Mouse (Mus musculus): ENCODE results near the gene Gm17509. TPM values are rescaled to one million over a fixed set of nuclear protein-coding genes. Genes with fewer than 3 reads are reported as not detected.

Gene Gm17509
- polyA plus RNA-seq, 2 experiments, result 0.08 to 0.20 TPM

DNA sequence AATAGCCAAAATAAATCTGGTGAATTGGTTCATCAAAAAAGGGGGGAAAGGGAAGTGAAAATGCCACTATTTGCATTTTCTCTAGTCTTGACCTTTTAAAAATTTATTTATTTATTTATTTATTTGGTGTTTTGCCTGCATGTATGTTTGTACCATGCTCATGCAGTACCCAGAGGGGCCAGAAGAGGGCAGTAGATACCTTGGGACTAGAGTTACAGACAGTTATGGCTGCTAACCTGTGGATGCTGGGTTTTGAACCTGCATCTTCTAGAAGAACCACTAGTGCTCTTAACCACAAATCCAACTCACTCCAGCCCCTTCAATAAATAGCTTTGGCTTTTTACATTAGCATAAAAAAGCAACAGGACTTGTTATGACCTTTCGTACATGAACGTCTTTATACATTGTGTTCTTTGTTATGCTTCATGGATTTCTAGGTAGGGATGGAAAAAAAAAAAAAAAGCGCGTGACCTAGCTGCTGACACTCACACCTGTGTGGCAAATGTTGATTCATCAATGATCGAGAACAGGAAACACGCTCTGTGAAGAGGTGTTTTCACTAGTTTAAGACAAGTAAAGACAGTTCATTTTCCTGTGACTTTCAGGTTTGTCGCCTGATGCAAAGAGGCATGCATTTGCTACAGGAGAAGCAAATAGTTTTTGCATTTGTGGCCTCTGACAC lies 22.3 kb downstream of the Gm17509 start:
- H3K36me3 ChIP-seq (ENCODE audit: control insufficient read depth, insufficient read depth, low read length), result no peaks in the 10 kb centered on the region
- H3K9me3 ChIP-seq (ENCODE audit: control insufficient read depth, low read length), result no peaks in the 10 kb centered on the region
- no peak for TF ChIP-seq POLR2A (IDR thresholded peaks at IDR 0.05; ENCODE audit: borderline replicate concordance, extremely low read depth, insufficient read depth, insufficient read length)
- no peak overlapping the region for H3K4me3 ChIP-seq (replicated peaks; ENCODE audit: low read length)
- 88% methylated on average over 7 of the region's 7 CpGs for WGBS
- no peaks in the 10 kb centered on the region for H3K4me1 ChIP-seq (ENCODE audit: control insufficient read depth, insufficient read depth, low read length)
- no peak overlapping the region for H3K4me2 ChIP-seq (replicated peaks; ENCODE audit: low read depth, low read length, severe bottlenecking)
- no peak overlapping the region for H3K9ac ChIP-seq (ENCODE audit: low read depth, low read length, severe bottlenecking)
- DNase-seq (ENCODE audit: low spot score), result peak; percentile 56
- no peak overlapping the region for H3K27ac ChIP-seq (replicated peaks; ENCODE audit: low read depth, low read length)
- ATAC-seq (ENCODE audit: low FRiP score, low read depth), result no peak
- no peaks in the 10 kb centered on the region for H3K27me3 ChIP-seq (ENCODE audit: control insufficient read depth, insufficient read depth, low read length)

DNA sequence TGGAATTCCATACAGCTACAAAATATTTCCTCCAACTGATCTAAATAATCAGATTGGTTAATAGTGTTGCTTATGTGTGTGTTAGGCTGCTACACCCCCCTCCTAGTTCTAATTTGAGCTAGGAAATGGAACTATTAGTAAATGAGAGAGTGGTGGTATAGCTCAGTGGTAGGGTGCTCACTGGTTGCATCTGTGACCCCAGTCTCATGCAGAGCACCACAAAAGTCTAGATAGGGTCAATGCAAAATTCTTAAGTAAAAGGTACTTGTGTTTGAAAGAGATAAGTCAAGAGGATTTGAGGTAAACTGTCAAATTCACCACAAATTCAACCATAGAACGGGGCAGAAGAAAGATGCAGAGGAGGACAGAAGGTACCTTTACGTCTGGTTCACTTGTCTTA lies 23.2 kb downstream of the Gm17509 start:
- no peak for TF ChIP-seq POLR2A (IDR thresholded peaks at IDR 0.05; ENCODE audit: borderline replicate concordance, extremely low read depth, insufficient read depth, insufficient read length)
- Histone ChIP-seq H3K4me3 (replicated peaks; ENCODE audit: low read length) (no peak overlapping the region), H3K27me3 (ENCODE audit: control insufficient read depth, insufficient read depth, low read length) (no peaks in the 10 kb centered on the region), H3K9me3 (ENCODE audit: control insufficient read depth, low read length) (no peaks in the 10 kb centered on the region), H3K27ac (replicated peaks; ENCODE audit: low read depth, low read length) (no peak overlapping the region), H3K9ac (ENCODE audit: low read depth, low read length, severe bottlenecking) (no peak overlapping the region), H3K4me1 (ENCODE audit: control insufficient read depth, insufficient read depth, low read length) (no peaks in the 10 kb centered on the region), H3K36me3 (ENCODE audit: control insufficient read depth, insufficient read depth, low read length) (no peaks in the 10 kb centered on the region), H3K4me2 (replicated peaks; ENCODE audit: low read depth, low read length, severe bottlenecking) (no peak overlapping the region)
- 100% methylated on average over 2 of the region's 2 CpGs for WGBS
- no peak for ATAC-seq (ENCODE audit: low FRiP score, low read depth)
- DNase-seq (ENCODE audit: low spot score), result no peak

DNA sequence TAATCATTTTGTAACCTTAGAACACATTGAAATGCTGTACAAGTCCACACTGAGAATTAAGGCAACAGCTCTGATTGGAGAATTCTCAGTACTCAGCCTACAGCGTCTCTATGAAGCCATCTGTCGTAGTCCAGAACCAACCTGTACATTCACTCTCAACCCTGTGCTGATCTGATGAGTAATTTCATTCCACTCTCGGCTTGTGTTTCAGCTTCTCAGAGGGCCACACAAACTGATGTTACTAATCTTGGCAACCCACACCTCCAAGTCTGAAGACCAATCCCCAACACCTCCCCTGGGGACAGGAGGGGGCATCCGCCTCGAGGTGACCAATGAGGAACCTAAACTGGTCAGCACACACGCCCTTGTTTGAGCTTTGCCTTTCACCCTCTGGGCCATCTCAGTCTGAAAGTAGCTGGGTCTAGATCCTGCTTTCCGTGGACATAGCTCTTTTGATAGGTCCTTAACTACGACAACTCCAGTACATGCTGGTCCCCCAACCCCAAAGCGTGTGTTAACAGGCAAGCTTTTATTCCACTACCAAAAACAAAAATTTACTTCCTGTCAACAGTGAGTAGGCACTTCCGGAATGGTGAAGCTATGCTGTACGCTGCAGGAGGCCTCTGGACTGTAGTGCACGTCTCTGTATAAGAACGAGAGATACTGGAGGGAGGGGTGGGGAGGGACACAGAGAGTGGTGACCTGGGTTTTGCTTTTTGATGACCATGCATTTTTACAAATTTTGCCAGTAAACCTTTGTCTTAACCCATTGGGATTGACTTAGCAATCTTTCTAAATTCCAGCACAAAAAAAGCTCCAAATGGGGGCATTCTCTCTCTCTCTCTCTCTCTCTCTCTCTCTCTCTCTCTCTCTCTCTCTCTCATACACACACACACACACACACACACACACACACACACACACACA lies 25.0 kb downstream of the Gm17509 start:
- DNase-seq (ENCODE audit: low spot score) (no peak), ATAC-seq (ENCODE audit: low FRiP score, low read depth) (no peak)
- H3K9me3 ChIP-seq (ENCODE audit: control insufficient read depth, low read length), result no peaks in the 10 kb centered on the region
- no peaks in the 10 kb centered on the region for H3K27me3 ChIP-seq (ENCODE audit: control insufficient read depth, insufficient read depth, low read length)
- no peak overlapping the region for H3K9ac ChIP-seq (ENCODE audit: low read depth, low read length, severe bottlenecking)
- H3K27ac ChIP-seq (replicated peaks; ENCODE audit: low read depth, low read length), result no peak overlapping the region
- no peaks in the 10 kb centered on the region for H3K36me3 ChIP-seq (ENCODE audit: control insufficient read depth, insufficient read depth, low read length)
- WGBS, result 80% methylated on average over 13 of the region's 13 CpGs
- H3K4me2 ChIP-seq (replicated peaks; ENCODE audit: low read depth, low read length, severe bottlenecking), result no peak overlapping the region
- H3K4me1 ChIP-seq (ENCODE audit: control insufficient read depth, insufficient read depth, low read length), result no peaks in the 10 kb centered on the region
- no peak for TF ChIP-seq POLR2A (IDR thresholded peaks at IDR 0.05; ENCODE audit: borderline replicate concordance, extremely low read depth, insufficient read depth, insufficient read length)
- H3K4me3 ChIP-seq (replicated peaks; ENCODE audit: low read length), result no peak overlapping the region

DNA sequence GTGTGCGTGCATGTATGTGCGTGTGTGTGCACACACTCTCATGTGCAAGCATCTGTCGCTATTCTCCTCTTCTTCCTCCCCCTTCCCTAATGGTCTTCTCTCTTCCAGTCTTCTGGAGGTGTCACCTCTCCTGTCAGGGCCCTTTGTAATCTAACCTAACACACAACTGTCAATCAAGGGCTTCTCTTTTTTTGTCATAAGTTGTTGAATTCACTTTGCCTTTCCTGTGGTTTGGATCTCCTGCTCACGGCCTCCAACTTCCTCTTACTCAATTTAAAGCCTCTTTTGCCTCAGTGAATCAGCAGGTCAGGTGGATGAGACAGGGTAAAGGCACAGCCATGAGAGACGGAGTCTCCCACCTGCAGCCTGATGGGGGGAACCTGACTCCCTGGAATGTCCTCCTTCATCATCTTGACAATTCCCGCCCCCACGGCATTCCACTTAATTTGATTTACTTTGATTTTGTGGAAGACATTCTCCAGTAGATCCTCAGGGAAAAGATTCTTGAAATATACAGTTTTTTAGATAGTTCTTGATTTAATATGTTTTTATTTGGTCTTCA lies 27.4 kb downstream of the Gm17509 start:
- Histone ChIP-seq H3K4me2 (replicated peaks; ENCODE audit: low read depth, low read length, severe bottlenecking) (no peak overlapping the region), H3K27ac (replicated peaks; ENCODE audit: low read depth, low read length) (no peak overlapping the region), H3K4me3 (replicated peaks; ENCODE audit: low read length) (no peak overlapping the region), H3K36me3 (ENCODE audit: control insufficient read depth, insufficient read depth, low read length) (no peaks in the 10 kb centered on the region), H3K4me1 (ENCODE audit: control insufficient read depth, insufficient read depth, low read length) (no peaks in the 10 kb centered on the region), H3K9me3 (ENCODE audit: control insufficient read depth, low read length) (no peaks in the 10 kb centered on the region), H3K9ac (ENCODE audit: low read depth, low read length, severe bottlenecking) (no peak overlapping the region), H3K27me3 (ENCODE audit: control insufficient read depth, insufficient read depth, low read length) (no peaks in the 10 kb centered on the region)
- ATAC-seq (ENCODE audit: low FRiP score, low read depth) (no peak), DNase-seq (ENCODE audit: low spot score) (no peak)
- WGBS, result 76% methylated on average over 7 of the region's 7 CpGs
- TF ChIP-seq POLR2A (IDR thresholded peaks at IDR 0.05; ENCODE audit: borderline replicate concordance, extremely low read depth, insufficient read depth, insufficient read length), result no peak

DNA sequence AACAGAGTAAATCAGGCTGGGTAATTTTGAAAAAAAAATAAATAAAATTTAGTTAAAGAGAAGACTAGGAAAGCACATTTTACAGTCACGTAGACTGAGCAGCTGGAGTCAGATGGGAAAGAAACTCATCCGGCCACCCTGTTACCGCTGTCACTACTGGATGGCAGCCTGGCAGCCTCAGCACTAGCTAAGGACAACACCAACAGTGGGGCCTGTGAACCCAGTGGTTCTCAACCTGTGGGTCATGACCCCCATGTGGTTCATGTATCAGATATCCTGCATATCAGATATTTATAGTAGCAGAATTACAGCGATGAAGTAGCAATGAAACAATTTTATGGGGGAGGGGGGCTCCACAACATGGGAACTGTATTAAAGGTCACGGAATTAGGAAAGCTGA lies 28.7 kb downstream of the Gm17509 start:
- H3K9ac ChIP-seq (ENCODE audit: low read depth, low read length, severe bottlenecking), result no peak overlapping the region
- H3K27ac ChIP-seq (replicated peaks; ENCODE audit: low read depth, low read length), result no peak overlapping the region
- no peaks in the 10 kb centered on the region for H3K4me1 ChIP-seq (ENCODE audit: control insufficient read depth, insufficient read depth, low read length)
- H3K27me3 ChIP-seq (ENCODE audit: control insufficient read depth, insufficient read depth, low read length), result no peaks in the 10 kb centered on the region
- ATAC-seq (ENCODE audit: low FRiP score, low read depth), result no peak
- no peak for TF ChIP-seq POLR2A (IDR thresholded peaks at IDR 0.05; ENCODE audit: borderline replicate concordance, extremely low read depth, insufficient read depth, insufficient read length)
- H3K4me2 ChIP-seq (replicated peaks; ENCODE audit: low read depth, low read length, severe bottlenecking), result no peak overlapping the region
- DNase-seq (ENCODE audit: low spot score), result no peak
- no peak overlapping the region for H3K4me3 ChIP-seq (replicated peaks; ENCODE audit: low read length)
- WGBS, result 75% methylated on average over 5 of the region's 5 CpGs
- H3K9me3 ChIP-seq (ENCODE audit: control insufficient read depth, low read length), result no peaks in the 10 kb centered on the region
- no peaks in the 10 kb centered on the region for H3K36me3 ChIP-seq (ENCODE audit: control insufficient read depth, insufficient read depth, low read length)

All from limb, embryonic 14.5 days (tissue).